Mouse (Mus musculus) hindbrain, postnatal 0 days (tissue): ENCODE results near the gene Matk. TPM values are rescaled to one million over a fixed set of nuclear protein-coding genes. Genes with fewer than 3 reads are reported as not detected.

Experiments used
- ATAC-seq: fragments of 200-750 bp; cut with Nextera tagmentation; 2 replicates; pipeline ENCODE4 v1.8.0; 2017; ENCODE audit warnings: mild to moderate bottlenecking, moderate TSS enrichment, moderate library complexity
- DNase-seq: peaks from one replicate; pipeline ENCODE4 v3.0.0-alpha.2; 2015; ENCODE audit warnings: low spot score
- H3K27ac ChIP-seq: fragments of 300-500 bp; sonication (generic); 2 replicates; pipeline ENCODE4 v1.5.1; 2014; ENCODE audit warnings: mild to moderate bottlenecking
- H3K27me3 ChIP-seq: fragments of 300-500 bp; sonication (generic); 2 replicates; pipeline ENCODE4 v1.6.1; 2014; ENCODE audit warnings: low read length, mixed read lengths; ENCODE audit not compliant: insufficient read depth
- H3K36me3 ChIP-seq: fragments of 300-500 bp; sonication (generic); 2 replicates; pipeline ENCODE4 v1.6.1; 2014; ENCODE audit warnings: low read length, mixed read lengths; ENCODE audit not compliant: insufficient read depth
- H3K4me1 ChIP-seq: fragments of 300-500 bp; sonication (generic); 2 replicates; pipeline ENCODE4 v1.6.1; 2014; ENCODE audit warnings: antibody characterized with exemption, low read length, mixed read lengths; ENCODE audit not compliant: insufficient read depth
- H3K4me2 ChIP-seq: fragments of 300-500 bp; sonication (generic); 2 replicates; pipeline ENCODE4 v1.6.1; 2014; ENCODE audit warnings: low read depth, mild to moderate bottlenecking, low read length, moderate library complexity, mixed read lengths
- H3K4me3 ChIP-seq: fragments of 300-500 bp; sonication (generic); 2 replicates; pipeline ENCODE4 v1.5.1; 2014; ENCODE audit warnings: low read length
- H3K9ac ChIP-seq: fragments of 300-500 bp; sonication (generic); replicated peaks from 2 replicates; pipeline ENCODE4 v1.6.1; 2014; ENCODE audit warnings: mild to moderate bottlenecking, low read length, moderate library complexity, mixed read lengths
- H3K9me3 ChIP-seq: fragments of 300-500 bp; sonication (generic); 2 replicates; pipeline ENCODE4 v1.6.1; 2016; ENCODE audit warnings: low read length, mixed read lengths
- CTCF ChIP-seq: IDR thresholded peaks from 2 replicates; pipeline ENCODE4 v1.5.1; 2016; ENCODE audit warnings: antibody characterized with exemption, control low read depth, low read depth
- WGBS: fragments of 180-500 bp; shearing (Covaris S2); extraction: QIAGEN DNeasy Blood & Tissue Kit; methylation state at CpG from one replicate; pipeline ENCODE4 v1.1.7; 2014; 5-methylcytosine and 5-hydroxymethylcytosine counted together
- polyA plus RNA-seq: library from polyadenylated mRNA; unstranded; fragments of >200 nt; fragmentation: Nextera tagmentation; extraction: Ambion mirVana; gene quantifications from 2 replicates; pipeline ENCODE4 v1.2.1, GENCODE M21; 2015
- total RNA-seq: library from RNA; depleted of rRNA; stranded (reverse); fragments of >200 nt; gene quantifications from 2 replicates; pipeline ENCODE4 v1.2.3, GENCODE M21; 2014; rRNA removed

Matk gene
- total RNA-seq (86.9 and 121 TPM in 2 replicates), polyA plus RNA-seq (82.3 and 82.7 TPM in 2 replicates)

GRCm38 (mm10) chr10:81252424-81253419 lies at the start of gene Matk:
Gene Matk, plus strand, starts transcription at chr10:81252935.
- peak within 1 kb of the TSS; percentile 24 for H3K4me3 ChIP-seq
- 7% methylated on average over 43 of the region's 44 CpGs for WGBS
- peak within 1 kb of the TSS; percentile 44; the same call in 1 of the 2 replicates for H3K9ac ChIP-seq
- no peaks in the 10 kb centered on the region for H3K9me3 ChIP-seq
- H3K27ac ChIP-seq: peak within 1 kb of the TSS; percentile 78
- ATAC-seq (peak; percentile 80), DNase-seq (peak; percentile 86)
- peak within 1 kb of the TSS; percentile 59 for H3K4me2 ChIP-seq
- H3K4me1 ChIP-seq: peaks cover 7% of the 10 kb centered on the region; the same call in 1 of the 2 replicates
- H3K27me3 ChIP-seq: no peaks in the 10 kb centered on the region
- H3K36me3 ChIP-seq: peaks cover 10% of the 10 kb centered on the region; the same call in 1 of the 2 replicates
- peak; percentile 54 for TF ChIP-seq CTCF

GRCm38 (mm10) chr10:81202978-81203720 lies 49.6 kb upstream of the Matk start:
- Histone ChIP-seq H3K4me1 (no peaks in the 10 kb centered on the region), H3K9ac (no peak overlapping the region), H3K36me3 (no peaks in the 10 kb centered on the region), H3K4me2 (no peak overlapping the region), H3K27me3 (no peaks in the 10 kb centered on the region), H3K27ac (peak overlapping the region; percentile 43; the same call in 1 of the 2 replicates), H3K4me3 (no peak overlapping the region), H3K9me3 (no peaks in the 10 kb centered on the region)
- ATAC-seq (0 out of 2 replicates have a peak, but pooled peaks have one; percentile 13), DNase-seq (no peak)
- WGBS: 66% methylated on average over 8 of the region's 8 CpGs
- TF ChIP-seq CTCF: no peak

DNA sequence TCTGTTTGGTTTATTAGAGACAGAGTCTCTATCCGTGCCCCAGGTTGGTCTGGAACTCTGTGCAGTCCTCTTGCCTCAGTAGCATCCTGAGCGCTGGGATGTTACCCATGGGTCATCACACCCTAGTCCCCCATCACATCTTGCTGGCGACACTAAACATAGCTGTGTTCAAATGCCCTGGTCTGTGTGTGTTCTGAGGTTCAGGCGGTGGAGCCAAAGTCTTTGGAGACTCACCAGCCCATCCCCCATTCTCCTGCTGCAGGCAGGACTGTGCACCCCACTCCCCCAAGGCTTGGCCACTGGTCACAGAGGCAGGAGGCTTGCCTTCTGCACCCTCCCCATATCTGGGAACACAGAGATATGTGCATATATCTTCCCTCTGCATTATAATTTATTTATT lies 48.6 kb upstream of the Matk start:
- no peak for TF ChIP-seq CTCF
- no peak for ATAC-seq
- Histone ChIP-seq H3K27me3 (no peaks in the 10 kb centered on the region), H3K4me3 (no peak overlapping the region), H3K9ac (no peak overlapping the region), H3K27ac (peak overlapping the region; percentile 43; the same call in 1 of the 2 replicates), H3K36me3 (peaks cover 3% of the 10 kb centered on the region; the same call in 1 of the 2 replicates), H3K9me3 (no peaks in the 10 kb centered on the region), H3K4me2 (no peak overlapping the region), H3K4me1 (no peaks in the 10 kb centered on the region)
- 67% methylated on average over 4 of the region's 4 CpGs for WGBS
- DNase-seq: no peak

DNA sequence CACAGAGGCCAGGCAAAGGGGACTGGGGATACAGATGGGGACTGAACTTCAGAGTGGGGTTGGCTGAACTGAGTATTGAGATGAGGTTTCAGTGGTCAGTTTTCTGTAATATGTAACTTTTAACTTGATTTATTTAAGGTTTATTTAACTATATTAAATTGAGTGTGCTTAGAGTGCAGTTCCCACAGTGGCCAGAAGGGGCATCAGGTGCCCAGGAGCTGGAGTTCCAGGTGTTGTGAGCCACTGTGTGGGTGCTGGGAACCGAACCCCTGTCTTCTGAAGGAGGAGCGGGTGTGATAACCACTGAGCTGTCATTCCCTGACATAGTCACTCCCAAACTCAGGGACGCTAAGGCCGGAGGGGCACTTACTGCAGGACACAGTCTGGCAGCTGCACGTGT lies 42.6 kb upstream of the Matk start:
- no peak overlapping the region for H3K27ac ChIP-seq
- H3K4me1 ChIP-seq: no peaks in the 10 kb centered on the region
- TF ChIP-seq CTCF: peak; percentile 59
- DNase-seq (no peak), ATAC-seq (no peak)
- H3K9me3 ChIP-seq: no peaks in the 10 kb centered on the region
- no peak overlapping the region for H3K4me2 ChIP-seq
- 95% methylated on average over 5 of the region's 5 CpGs for WGBS
- peaks cover 48% of the 10 kb centered on the region for H3K36me3 ChIP-seq
- H3K27me3 ChIP-seq: no peaks in the 10 kb centered on the region
- no peak overlapping the region for H3K9ac ChIP-seq
- H3K4me3 ChIP-seq: no peak overlapping the region

DNA sequence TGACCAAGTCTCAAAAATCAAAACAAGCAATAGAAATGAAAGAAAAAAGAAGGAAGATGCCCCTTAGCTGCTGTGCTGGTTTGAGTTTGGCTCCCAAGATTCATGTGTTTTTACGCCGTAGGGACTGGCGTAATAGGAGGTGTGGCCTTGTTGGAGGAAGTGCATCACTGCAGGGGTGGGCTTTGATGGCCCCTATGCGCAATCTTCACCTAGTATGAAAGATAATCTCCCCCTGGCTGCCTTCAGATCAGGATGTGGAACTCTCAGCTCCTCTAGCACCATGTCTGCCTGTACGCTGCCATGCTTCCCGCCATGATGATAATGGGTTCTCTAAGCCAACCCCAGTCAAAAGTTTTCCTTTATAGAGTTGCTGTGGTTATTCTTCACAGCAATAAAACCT lies 36.5 kb upstream of the Matk start:
- no peak for DNase-seq
- no peaks in the 10 kb centered on the region for H3K27me3 ChIP-seq
- no peak overlapping the region for H3K4me2 ChIP-seq
- H3K4me3 ChIP-seq: no peak overlapping the region
- no peak overlapping the region for H3K27ac ChIP-seq
- ATAC-seq: no peak
- WGBS: 91% methylated on average over 6 of the region's 6 CpGs
- H3K9me3 ChIP-seq: no peaks in the 10 kb centered on the region
- H3K9ac ChIP-seq: no peak overlapping the region
- H3K36me3 ChIP-seq: peaks cover 42% of the 10 kb centered on the region
- H3K4me1 ChIP-seq: no peaks in the 10 kb centered on the region
- TF ChIP-seq CTCF: no peak

DNA sequence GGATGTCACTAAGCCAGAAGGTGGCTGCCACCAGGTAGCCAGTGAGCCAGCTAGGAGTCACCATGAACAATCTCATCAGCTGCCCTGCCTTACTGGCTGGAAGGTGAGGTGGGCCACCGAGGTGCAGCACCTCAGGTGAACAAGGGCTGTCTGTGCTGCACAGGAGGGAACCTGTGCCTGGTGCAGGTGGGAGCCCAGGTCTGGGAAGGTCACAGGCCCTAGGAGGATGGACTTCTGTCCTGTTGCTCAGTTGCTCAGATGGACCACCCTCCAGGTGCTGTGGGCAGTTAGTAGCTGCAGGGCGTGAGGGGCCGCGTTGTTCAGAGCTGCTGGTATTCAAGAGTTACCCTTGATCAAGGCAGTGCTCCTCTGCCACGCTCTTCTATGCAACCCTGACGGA lies 35.9 kb upstream of the Matk start:
- H3K4me2 ChIP-seq: no peak overlapping the region
- peaks cover 44% of the 10 kb centered on the region for H3K36me3 ChIP-seq
- no peaks in the 10 kb centered on the region for H3K4me1 ChIP-seq
- H3K9me3 ChIP-seq: no peaks in the 10 kb centered on the region
- no peak for TF ChIP-seq CTCF
- no peak overlapping the region for H3K4me3 ChIP-seq
- no peak overlapping the region for H3K9ac ChIP-seq
- H3K27ac ChIP-seq: no peak overlapping the region
- 88% methylated on average over 6 of the region's 6 CpGs for WGBS
- DNase-seq (no peak), ATAC-seq (no peak)
- no peaks in the 10 kb centered on the region for H3K27me3 ChIP-seq
